Mouse (Mus musculus) induced T-regulatory cell, adult 2 months (primary cell): ENCODE data around the gene Iqcf3.
"Not testable (repeated sequence)": the region's sequence is repeated elsewhere in the genome, so short reads cannot be mapped to it uniquely, and the experiment has no call there.

Experiments used
- DNase-seq: peaks from one replicate; pipeline ENCODE4 v3.0.0-alpha.2; 2012; ENCODE audit warnings: low read depth

Gene Iqcf3

GRCm38 (mm10) chr9:106561531-106561930, at the start of gene Iqcf3:
TSS of gene Iqcf3 (minus strand) at chr9:106561631.
- DNase-seq: no peak

GRCm38 (mm10) chr9:106610727-106611126, 49.3 kb upstream of the Iqcf3 start:
- no peak for DNase-seq

- peak; percentile 67 for DNase-seq
These were observed 39.1 kb upstream of the Iqcf3 start for GRCm38 (mm10) chr9:106600546-106600945.

- DNase-seq: no peak
These were observed 37.0 kb upstream of the Iqcf3 start for GRCm38 (mm10) chr9:106598466-106598865.

GRCm38 (mm10) chr9:106595836-106596235, 34.4 kb upstream of the Iqcf3 start:
- DNase-seq: no peak

GRCm38 (mm10) chr9:106595402-106595801, 34.0 kb upstream of the Iqcf3 start:
- not testable (repeated sequence) for DNase-seq

- DNase-seq: no peak
These were observed 30.7 kb upstream of the Iqcf3 start for GRCm38 (mm10) chr9:106592158-106592557.

- no peak for DNase-seq
These were observed 21.1 kb upstream of the Iqcf3 start for GRCm38 (mm10) chr9:106582552-106582951.

GRCm38 (mm10) chr9:106580016-106580415, 18.6 kb upstream of the Iqcf3 start:
- DNase-seq: no peak

- DNase-seq: no peak
These were observed 14.7 kb upstream of the Iqcf3 start for GRCm38 (mm10) chr9:106576112-106576511.

- DNase-seq: no peak
These were observed 11.9 kb upstream of the Iqcf3 start for GRCm38 (mm10) chr9:106573366-106573765.

- DNase-seq: no peak
These were observed 10.8 kb upstream of the Iqcf3 start for GRCm38 (mm10) chr9:106572186-106572585.

GRCm38 (mm10) chr9:106570896-106571295, 9.5 kb upstream of the Iqcf3 start, which contains the start of gene Iqcf4:
TSS of gene Iqcf4 (minus strand) at chr9:106570996.
- no peak for DNase-seq

GRCm38 (mm10) chr9:106566437-106566836, 5.0 kb upstream of the Iqcf3 start:
- DNase-seq: no peak

GRCm38 (mm10) chr9:106564025-106564424, 2.6 kb upstream of the Iqcf3 start:
- DNase-seq: no peak

GRCm38 (mm10) chr9:106562291-106562690, 860 bp upstream of the Iqcf3 start:
- no peak for DNase-seq

GRCm38 (mm10) chr9:106534975-106535374, 26.5 kb downstream of the Iqcf3 start:
- DNase-seq: no peak

GRCm38 (mm10) chr9:106534296-106534695, 27.1 kb downstream of the Iqcf3 start:
- no peak for DNase-seq

- DNase-seq: peak; percentile 69
These were observed 29.6 kb downstream of the Iqcf3 start for GRCm38 (mm10) chr9:106531833-106532232.

- DNase-seq: no peak
These were observed 41.5 kb downstream of the Iqcf3 start for GRCm38 (mm10) chr9:106519909-106520308.

- no peak for DNase-seq
These were observed 42.0 kb downstream of the Iqcf3 start for GRCm38 (mm10) chr9:106519433-106519832.

GRCm38 (mm10) chr9:106514273-106514672, 47.2 kb downstream of the Iqcf3 start, which contains the start of gene Iqcf5:
TSS of gene Iqcf5 (plus strand) at chr9:106514573.
- no peak for DNase-seq

- no peak for DNase-seq
These were observed 47.9 kb downstream of the Iqcf3 start for GRCm38 (mm10) chr9:106513566-106513965.

- DNase-seq: no peak
These were observed 48.5 kb downstream of the Iqcf3 start for GRCm38 (mm10) chr9:106512729-106513450.
